Mouse (Mus musculus) cerebellum, adult 2 months (tissue): ENCODE data around the gene Syt3. TPM values are rescaled to one million over a fixed set of nuclear protein-coding genes. Genes with fewer than 3 reads are reported as not detected.

Experiments
- DNase-seq, 2 experiments: peaks; one replicate each; pipeline ENCODE4 v3.0.0; 2021
- H3K27ac ChIP-seq: fragments of 200-500 bp; 2 replicates; pipeline ENCODE4 v1.5.1; 2012; ENCODE audit warnings: low read length, control low read depth, inconsistent platforms; ENCODE audit not compliant: insufficient read depth
- H3K27me3 ChIP-seq: fragments of 200-500 bp; 2 replicates; pipeline ENCODE4 v1.6.1; 2012; ENCODE audit warnings: inconsistent platforms, mild to moderate bottlenecking, low read length, moderate library complexity; ENCODE audit not compliant: control insufficient read depth, insufficient read depth
- H3K4me1 ChIP-seq: fragments of 200-500 bp; 2 replicates; pipeline ENCODE4 v1.6.1; 2011; ENCODE audit warnings: low read length; ENCODE audit not compliant: control insufficient read depth, insufficient read depth
- H3K4me3 ChIP-seq: fragments of 200-500 bp; replicated peaks from 2 replicates; pipeline ENCODE3; 2011; ENCODE audit warnings: mild to moderate bottlenecking, low read depth, low read length, control low read depth; ENCODE audit not compliant: insufficient read depth
- CTCF ChIP-seq: fragments of 200-500 bp; IDR thresholded peaks from 2 replicates; pipeline ENCODE4 v1.5.1; 2011; ENCODE audit warnings: low read depth, mild to moderate bottlenecking, control low read depth, low read length, moderate library complexity, borderline replicate concordance; ENCODE audit not compliant: insufficient read depth
- POLR2A ChIP-seq: fragments of 200-500 bp; IDR thresholded peaks from 2 replicates; pipeline ENCODE4 v1.6.1; 2011; ENCODE audit warnings: low read length, control low read depth, borderline replicate concordance; ENCODE audit not compliant: insufficient read depth
- WGBS: fragments of 180-500 bp; shearing (Covaris S2); methylation state at CpG from one replicate; pipeline ENCODE4 v1.1.7; 2018; 5-methylcytosine and 5-hydroxymethylcytosine counted together
- polyA plus RNA-seq: library from polyadenylated mRNA; depleted of rRNA; stranded (reverse); fragments of >200 nt; gene quantifications from 2 replicates; pipeline ENCODE4 v1.2.3, GENCODE M21; 2012; rRNA removed

Syt3 gene
- polyA plus RNA-seq, 1 experiment, result 125 TPM

DNA sequence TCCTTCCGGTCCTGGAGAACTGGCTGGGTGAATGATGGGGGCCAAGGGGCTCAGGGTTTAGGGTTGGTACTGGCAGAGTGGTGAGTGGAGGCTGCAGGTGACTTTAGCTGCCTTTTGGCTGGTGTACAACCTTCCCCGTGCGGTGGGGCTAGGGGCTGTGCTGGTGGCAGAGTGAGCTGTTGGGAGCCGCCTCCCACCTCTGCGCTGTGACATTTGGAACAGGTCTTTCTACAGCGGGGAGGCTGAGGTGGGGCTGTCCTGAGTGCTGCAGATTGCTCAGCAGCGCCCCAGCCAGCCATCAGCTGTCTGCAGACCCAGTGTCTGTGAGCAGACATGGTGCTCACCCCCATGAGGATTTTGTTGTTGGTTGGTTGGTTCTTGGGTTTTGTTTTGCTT is 61.6 kb downstream of the Syt3 start:
- peak; percentile 50 to 61 for DNase-seq
- peak overlapping the region; percentile 35 for H3K4me3 ChIP-seq
- H3K27ac ChIP-seq, result peak overlapping the region; percentile 95
- peaks cover 47% of the 10 kb centered on the region for H3K4me1 ChIP-seq
- TF ChIP-seq CTCF (no peak), POLR2A (no peak)
- H3K27me3 ChIP-seq, result no peaks in the 10 kb centered on the region
- 6% methylated on average over 7 of the region's 7 CpGs for WGBS

DNA sequence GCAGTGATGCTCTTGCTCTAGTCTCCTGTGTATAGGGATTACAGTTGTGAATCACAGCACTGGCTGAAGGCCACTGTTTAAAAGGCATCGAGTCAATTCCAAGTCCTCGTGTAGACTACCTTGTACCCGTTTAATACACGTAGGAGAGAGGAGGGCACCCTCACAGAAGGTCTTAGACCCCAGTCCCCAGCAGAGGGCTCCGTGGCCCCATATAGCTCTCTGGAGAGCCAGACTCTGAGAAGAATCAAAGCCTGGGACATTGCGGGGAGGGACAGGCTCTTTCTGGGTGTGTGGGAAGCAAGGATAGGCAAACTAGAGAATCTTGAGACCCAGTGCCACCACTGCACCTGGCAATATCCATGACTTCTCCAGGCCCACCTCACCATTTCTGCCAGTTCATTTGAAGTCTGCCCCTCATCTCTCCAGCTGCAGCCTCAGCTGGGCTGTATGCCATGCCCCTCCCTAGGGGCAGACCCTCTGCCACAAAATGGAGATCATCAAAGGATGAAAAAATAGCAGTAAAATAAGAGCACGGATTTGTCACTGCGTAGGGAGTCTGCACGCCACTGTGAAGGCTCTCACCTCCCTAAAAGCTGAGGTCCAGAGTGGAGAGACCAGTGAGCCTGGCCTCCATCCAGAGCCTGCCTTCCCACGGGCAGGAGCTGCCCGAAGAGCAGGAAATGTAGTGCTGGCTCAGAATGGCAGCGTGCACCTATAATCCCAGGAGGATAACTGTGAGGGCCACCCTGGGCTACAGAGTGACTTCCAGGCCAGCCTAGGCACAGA is 62.4 kb downstream of the Syt3 start:
- DNase-seq, result peak; percentile 79 to 83
- Histone ChIP-seq H3K27ac (peak overlapping the region; percentile 27), H3K4me3 (peak overlapping the region; percentile 17), H3K4me1 (peaks cover 48% of the 10 kb centered on the region), H3K27me3 (no peaks in the 10 kb centered on the region)
- TF ChIP-seq POLR2A (no peak), CTCF (no peak; the same call in 1 of the 2 replicates)
- 4% methylated on average over 12 of the region's 12 CpGs for WGBS

Other genes with a start within 250 kb of the Syt3 start
- gene Klk1b16, start 247.3 kb upstream of the Syt3 start, polyA plus RNA-seq, result not detected in 2 replicates
- 0.29 and 0.38 TPM in 2 replicates for gene Klk1b24, start 195.9 kb upstream of the Syt3 start, polyA plus RNA-seq
- not detected in 2 replicates for gene Klk1b3, start 185.9 kb upstream of the Syt3 start, polyA plus RNA-seq
- not detected in 2 replicates for gene Klk1b4, start 176.7 kb upstream of the Syt3 start, polyA plus RNA-seq
- gene Klk1b5, start 168.2 kb upstream of the Syt3 start, polyA plus RNA-seq, result not detected in 2 replicates
- gene Klk1, start 158.7 kb upstream of the Syt3 start, polyA plus RNA-seq, result 0.20 and 0.36 TPM in 2 replicates
- gene Gm36864, start 147.9 kb upstream of the Syt3 start, polyA plus RNA-seq, result not detected in 2 replicates
- gene 1700028J19Rik, start 137.4 kb upstream of the Syt3 start, polyA plus RNA-seq, result 2.2 and 2.9 TPM in 2 replicates
- 98.8 and 111 TPM in 2 replicates for gene 2410002F23Rik, start 137.4 kb upstream of the Syt3 start, polyA plus RNA-seq
- not detected in 2 replicates for gene Acp4, start 126.7 kb upstream of the Syt3 start, polyA plus RNA-seq
- gene Gm15517, start 122.7 kb upstream of the Syt3 start, polyA plus RNA-seq, result not detected in 2 replicates
- 2.4 and 3.0 TPM in 2 replicates for gene Clec11a, start 77.2 kb upstream of the Syt3 start, polyA plus RNA-seq
- gene Shank1, start 73.8 kb upstream of the Syt3 start, polyA plus RNA-seq, result 51.4 and 60.7 TPM in 2 replicates
- 3.1 and 3.8 TPM in 2 replicates for gene 1700008O03Rik, start 1.7 kb downstream of the Syt3 start, polyA plus RNA-seq
- gene Lrrc4b, start 44.9 kb downstream of the Syt3 start, polyA plus RNA-seq, result 190 and 214 TPM in 2 replicates
- gene Aspdh, start 81.3 kb downstream of the Syt3 start, polyA plus RNA-seq, result 9.3 and 10.2 TPM in 2 replicates
- 273 and 294 TPM in 2 replicates for gene Josd2, start 83.9 kb downstream of the Syt3 start, polyA plus RNA-seq
- 302 and 309 TPM in 2 replicates for gene Emc10, start 112.4 kb downstream of the Syt3 start, polyA plus RNA-seq
- gene Fam71e1, start 112.5 kb downstream of the Syt3 start, polyA plus RNA-seq, result 32.6 and 34.0 TPM in 2 replicates
- gene Mybpc2, start 140.6 kb downstream of the Syt3 start, polyA plus RNA-seq, result 0.14 and 0.18 TPM in 2 replicates
- gene Spib, start 148.0 kb downstream of the Syt3 start, polyA plus RNA-seq, result 0.16 and 0.19 TPM in 2 replicates
- 21.6 and 25.1 TPM in 2 replicates for gene Pold1, start 164.7 kb downstream of the Syt3 start, polyA plus RNA-seq
- gene Nr1h2, start 169.8 kb downstream of the Syt3 start, polyA plus RNA-seq, result 106 and 109 TPM in 2 replicates
- gene Napsa, start 188.3 kb downstream of the Syt3 start, polyA plus RNA-seq, result 0.26 and 0.43 TPM in 2 replicates
- 368 and 423 TPM in 2 replicates for gene Kcnc3, start 206.6 kb downstream of the Syt3 start, polyA plus RNA-seq